Mouse (Mus musculus): ENCODE measurements around the gene Gabrb1. TPM values are rescaled to one million over a fixed set of nuclear protein-coding genes. Genes with fewer than 3 reads are reported as not detected.
A peak's percentile ranks its signal among the peaks of the same experiment; 100 is the strongest.

Gabrb1 gene
- polyA plus RNA-seq, 1 experiment from 2014 or later = 0.58 TPM

GRCm38 (mm10) chr5:71656771-71657170, 1.1 kb upstream of the Gabrb1 start:
- ATAC-seq (replicated peaks; ENCODE audit: insufficient number of reproducible peaks, low FRiP score, low TSS enrichment, low read depth) = no peak
- Histone ChIP-seq H3K27ac (replicated peaks; ENCODE audit: low read depth, low read length) (no peak overlapping the region), H3K36me3 (replicated peaks; ENCODE audit: control insufficient read depth, insufficient read depth, low read depth, low read length) (no peaks in the 10 kb centered on the region), H3K4me3 (ENCODE audit: low read depth, low read length) (peak overlapping the region; percentile 52), H3K4me1 (ENCODE audit: control insufficient read depth, insufficient read depth, low read length) (peaks cover 3% of the 10 kb centered on the region; the same call in 1 of the 2 replicates), H3K9me3 (replicated peaks; ENCODE audit: control insufficient read depth, low read length) (no peaks in the 10 kb centered on the region), H3K27me3 (ENCODE audit: control insufficient read depth, insufficient read depth, low read length) (peaks cover 5% of the 10 kb centered on the region; the same call in 1 of the 2 replicates), H3K4me2 (ENCODE audit: low read depth, low read length) (peak overlapping the region; percentile 94), H3K9ac (replicated peaks; ENCODE audit: low read length) (no peak overlapping the region)
- DNase-seq (ENCODE audit: low spot score) = peak; percentile 8
- WGBS = 3% methylated on average over 10 of the region's 10 CpGs

DNA sequence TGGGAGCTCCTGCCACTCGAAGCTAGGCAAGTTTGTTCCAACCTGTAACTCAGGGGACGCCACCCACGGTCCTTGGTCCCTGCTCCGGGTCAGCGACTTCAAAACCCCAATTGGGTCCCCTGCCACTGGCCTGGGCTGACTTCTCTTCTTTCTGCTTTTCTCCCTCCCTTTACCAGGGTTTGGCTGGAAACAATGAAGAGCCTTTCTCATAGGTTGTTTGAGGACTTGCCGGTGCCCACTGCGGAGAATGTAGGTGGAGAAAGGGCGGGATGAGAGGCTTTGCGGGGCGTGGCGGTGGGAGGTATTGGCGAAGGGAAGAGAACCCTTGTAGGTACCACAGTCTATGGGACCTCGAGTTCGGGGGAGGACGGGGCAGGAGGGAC, 193 bp downstream of the Gabrb1 start, which contains the start of gene Gabra4:
Gabra4 (minus strand) TSS at position 194 of the 383 bp plus-strand sequence.
- peaks cover 5% of the 10 kb centered on the region; the same call in 1 of the 2 replicates for H3K27me3 ChIP-seq (ENCODE audit: control insufficient read depth, insufficient read depth, low read length)
- peak; percentile 53 for DNase-seq (ENCODE audit: low spot score)
- peaks cover 3% of the 10 kb centered on the region; the same call in 1 of the 2 replicates for H3K4me1 ChIP-seq (ENCODE audit: control insufficient read depth, insufficient read depth, low read length)
- H3K9me3 ChIP-seq (replicated peaks; ENCODE audit: control insufficient read depth, low read length) = no peaks in the 10 kb centered on the region
- peak; percentile 76; the same call in 1 of the 2 replicates for ATAC-seq (replicated peaks; ENCODE audit: insufficient number of reproducible peaks, low FRiP score, low TSS enrichment, low read depth)
- WGBS = 2% methylated on average over 15 of the region's 15 CpGs
- H3K4me3 ChIP-seq (ENCODE audit: low read depth, low read length) = peak within 1 kb of the TSS; percentile 52
- peak within 1 kb of the TSS; percentile 94 for H3K4me2 ChIP-seq (ENCODE audit: low read depth, low read length)
- no peaks in the 10 kb centered on the region for H3K36me3 ChIP-seq (replicated peaks; ENCODE audit: control insufficient read depth, insufficient read depth, low read depth, low read length)
- H3K9ac ChIP-seq (replicated peaks; ENCODE audit: low read length) = peak within 1 kb of the TSS; percentile 57
- H3K27ac ChIP-seq (replicated peaks; ENCODE audit: low read depth, low read length) = no peak within 1 kb of the TSS

DNA sequence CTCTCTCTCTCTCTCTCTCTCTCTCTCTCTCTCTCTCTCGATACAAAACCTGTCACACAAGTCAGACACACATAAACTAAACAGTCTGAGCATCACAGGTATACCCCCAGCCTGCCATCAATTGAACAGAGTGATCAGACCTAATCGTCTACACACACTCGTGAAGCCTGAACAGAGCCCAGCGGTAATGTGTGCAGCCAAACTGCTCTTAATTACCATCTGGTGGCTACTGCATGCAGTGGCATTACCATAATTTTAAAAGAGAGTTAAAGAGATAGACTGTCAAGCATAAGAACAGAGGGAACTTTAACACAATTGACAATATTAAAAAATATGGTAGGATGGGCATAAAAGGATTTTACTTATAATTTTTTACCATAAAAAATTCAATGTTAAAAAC, 7.7 kb downstream of the Gabrb1 start:
- H3K4me1 ChIP-seq (ENCODE audit: control insufficient read depth, insufficient read depth, low read length) = no peaks in the 10 kb centered on the region
- H3K36me3 ChIP-seq (replicated peaks; ENCODE audit: control insufficient read depth, insufficient read depth, low read depth, low read length) = no peaks in the 10 kb centered on the region
- H3K4me3 ChIP-seq (ENCODE audit: low read depth, low read length) = no peak overlapping the region
- ATAC-seq (replicated peaks; ENCODE audit: insufficient number of reproducible peaks, low FRiP score, low TSS enrichment, low read depth) (no peak), DNase-seq (ENCODE audit: low spot score) (no peak)
- no peak overlapping the region for H3K27ac ChIP-seq (replicated peaks; ENCODE audit: low read depth, low read length)
- H3K27me3 ChIP-seq (ENCODE audit: control insufficient read depth, insufficient read depth, low read length) = no peaks in the 10 kb centered on the region
- WGBS = 42% methylated on average over 4 of the region's 4 CpGs
- no peaks in the 10 kb centered on the region for H3K9me3 ChIP-seq (replicated peaks; ENCODE audit: control insufficient read depth, low read length)
- no peak overlapping the region for H3K4me2 ChIP-seq (ENCODE audit: low read depth, low read length)
- H3K9ac ChIP-seq (replicated peaks; ENCODE audit: low read length) = no peak overlapping the region

- DNase-seq (ENCODE audit: low spot score) = peak; percentile 73
- Histone ChIP-seq H3K9ac (replicated peaks; ENCODE audit: low read length) (no peak overlapping the region), H3K27me3 (ENCODE audit: control insufficient read depth, insufficient read depth, low read length) (0 out of 2 replicates have a peak, but pooled peaks cover 4% of the 10 kb centered on the region), H3K4me1 (ENCODE audit: control insufficient read depth, insufficient read depth, low read length) (no peaks in the 10 kb centered on the region), H3K4me2 (ENCODE audit: low read depth, low read length) (peak overlapping the region; percentile 93), H3K36me3 (replicated peaks; ENCODE audit: control insufficient read depth, insufficient read depth, low read depth, low read length) (no peaks in the 10 kb centered on the region), H3K9me3 (replicated peaks; ENCODE audit: control insufficient read depth, low read length) (no peaks in the 10 kb centered on the region), H3K4me3 (ENCODE audit: low read depth, low read length) (peak overlapping the region; percentile 46), H3K27ac (replicated peaks; ENCODE audit: low read depth, low read length) (no peak overlapping the region)
- WGBS = under 1% methylated on average over 19 of the region's 19 CpGs
- no peak for ATAC-seq (replicated peaks; ENCODE audit: insufficient number of reproducible peaks, low FRiP score, low TSS enrichment, low read depth)
Observed at GRCm38 (mm10) chr5:71699696-71700467, 42.0 kb downstream of the Gabrb1 start.

GRCm38 (mm10) chr5:71700468-71701272, 42.8 kb downstream of the Gabrb1 start:
- Histone ChIP-seq H3K36me3 (replicated peaks; ENCODE audit: control insufficient read depth, insufficient read depth, low read depth, low read length) (no peaks in the 10 kb centered on the region), H3K4me3 (ENCODE audit: low read depth, low read length) (peak overlapping the region; percentile 46), H3K9ac (replicated peaks; ENCODE audit: low read length) (peak overlapping the region; percentile 59), H3K4me2 (ENCODE audit: low read depth, low read length) (peak overlapping the region; percentile 93), H3K27me3 (ENCODE audit: control insufficient read depth, insufficient read depth, low read length) (0 out of 2 replicates have a peak, but pooled peaks cover 4% of the 10 kb centered on the region), H3K4me1 (ENCODE audit: control insufficient read depth, insufficient read depth, low read length) (no peaks in the 10 kb centered on the region), H3K9me3 (replicated peaks; ENCODE audit: control insufficient read depth, low read length) (no peaks in the 10 kb centered on the region), H3K27ac (replicated peaks; ENCODE audit: low read depth, low read length) (no peak overlapping the region)
- WGBS = under 1% methylated on average over 46 of the region's 46 CpGs
- DNase-seq (ENCODE audit: low spot score) (peak; percentile 73), ATAC-seq (replicated peaks; ENCODE audit: insufficient number of reproducible peaks, low FRiP score, low TSS enrichment, low read depth) (peak; percentile 95)

GRCm38 (mm10) chr5:71701273-71701614, 43.3 kb downstream of the Gabrb1 start:
- Histone ChIP-seq H3K27me3 (ENCODE audit: control insufficient read depth, insufficient read depth, low read length) (0 out of 2 replicates have a peak, but pooled peaks cover 4% of the 10 kb centered on the region), H3K4me2 (ENCODE audit: low read depth, low read length) (peak overlapping the region; percentile 93), H3K9ac (replicated peaks; ENCODE audit: low read length) (peak overlapping the region; percentile 59), H3K9me3 (replicated peaks; ENCODE audit: control insufficient read depth, low read length) (no peaks in the 10 kb centered on the region), H3K4me1 (ENCODE audit: control insufficient read depth, insufficient read depth, low read length) (no peaks in the 10 kb centered on the region), H3K4me3 (ENCODE audit: low read depth, low read length) (peak overlapping the region; percentile 46), H3K27ac (replicated peaks; ENCODE audit: low read depth, low read length) (no peak overlapping the region), H3K36me3 (replicated peaks; ENCODE audit: control insufficient read depth, insufficient read depth, low read depth, low read length) (no peaks in the 10 kb centered on the region)
- DNase-seq (ENCODE audit: low spot score) = no peak
- 2% methylated on average over 6 of the region's 6 CpGs for WGBS
- ATAC-seq (replicated peaks; ENCODE audit: insufficient number of reproducible peaks, low FRiP score, low TSS enrichment, low read depth) = no peak; the same call in 1 of the 2 replicates

DNA sequence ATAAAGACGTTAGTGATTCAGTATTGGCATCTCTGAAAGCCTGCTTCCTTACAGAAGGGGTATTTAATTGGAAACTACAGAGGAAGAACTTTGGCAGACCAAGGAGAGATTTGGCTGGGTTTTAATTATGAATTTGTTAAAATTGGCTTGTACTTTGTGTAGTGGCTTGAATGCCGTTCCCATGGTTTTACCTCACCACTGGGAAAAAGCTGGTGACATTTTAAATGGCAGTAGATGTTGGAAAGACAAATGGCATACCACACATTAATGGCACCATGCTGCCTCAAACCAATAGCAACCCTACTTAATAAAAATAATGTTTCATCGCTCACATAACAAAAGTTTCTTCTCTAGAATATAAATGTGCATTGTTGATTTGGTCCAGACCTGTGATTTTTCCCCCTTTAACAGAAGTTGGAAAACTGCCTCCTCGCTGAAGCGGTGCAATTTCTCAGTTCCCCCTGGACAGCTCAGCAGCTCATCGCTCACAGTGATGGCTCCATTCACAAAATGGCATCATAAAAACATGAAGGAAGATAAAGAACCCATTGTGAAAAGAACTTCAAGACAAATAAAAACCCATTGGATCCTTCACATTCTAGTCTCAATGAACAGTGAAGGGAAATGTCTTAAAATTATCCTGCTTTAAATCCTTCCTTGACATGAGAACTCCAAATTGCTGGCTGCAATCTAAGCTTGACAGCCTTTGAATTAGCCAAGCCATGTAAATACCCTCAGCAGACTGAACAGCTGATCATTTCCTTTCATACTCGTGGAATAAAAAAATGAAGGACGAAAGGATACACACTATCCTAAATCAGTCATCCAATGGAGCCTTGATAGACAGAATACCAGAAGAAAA, 75.2 kb downstream of the Gabrb1 start:
- WGBS = 81% methylated on average over 8 of the region's 8 CpGs
- Histone ChIP-seq H3K9ac (replicated peaks; ENCODE audit: low read length) (no peak overlapping the region), H3K36me3 (replicated peaks; ENCODE audit: control insufficient read depth, insufficient read depth, low read depth, low read length) (no peaks in the 10 kb centered on the region), H3K4me3 (ENCODE audit: low read depth, low read length) (no peak overlapping the region), H3K9me3 (replicated peaks; ENCODE audit: control insufficient read depth, low read length) (no peaks in the 10 kb centered on the region), H3K4me1 (ENCODE audit: control insufficient read depth, insufficient read depth, low read length) (no peaks in the 10 kb centered on the region), H3K27me3 (ENCODE audit: control insufficient read depth, insufficient read depth, low read length) (no peaks in the 10 kb centered on the region), H3K27ac (replicated peaks; ENCODE audit: low read depth, low read length) (no peak overlapping the region), H3K4me2 (ENCODE audit: low read depth, low read length) (no peak overlapping the region)
- ATAC-seq (replicated peaks; ENCODE audit: insufficient number of reproducible peaks, low FRiP score, low TSS enrichment, low read depth) (no peak), DNase-seq (ENCODE audit: low spot score) (no peak)

All from embryonic facial prominence, embryonic 11.5 days (tissue).